Mouse (Mus musculus) heart, postnatal 14 days (tissue): ENCODE data around the gene Cstf2. TPM values are rescaled to one million over a fixed set of nuclear protein-coding genes. Genes with fewer than 3 reads are reported as not detected.

Experiments
- DNase-seq, 2 experiments: peaks; one replicate each; pipeline ENCODE4 v3.0.0; 2021 to 2022
- intact Hi-C: fragments of 180-260 bp; cut with DNase I; formaldehyde crosslinking; loops from one replicate; pipeline ENCODE4 v1.15.1; 2025
- long read RNA-seq, 2 experiments: library from polyadenylated mRNA; stranded (forward); transcript quantifications; one replicate each; pipeline ENCODE4 v2.0.0; 2021
- microRNA-seq, 2 experiments: library from miRNA; unstranded; fragments of <30 nt; microRNA quantifications; one replicate each; pipeline ENCODE4 v1.2.0; 2021 to 2022
- total RNA-seq, 2 experiments: library from RNA; stranded (reverse); gene quantifications; 2 replicates each; pipeline ENCODE4 v1.2.3; 2021

The Cstf2 gene
- total RNA-seq, result 10 to 100 TPM; 14.1 to 16.1 TPM
- long read RNA-seq, experiment 1, full-length matches to known transcripts, result 16 of 18 reads
- long read RNA-seq, experiment 1, partial matches to known transcripts, result 2 of 18 reads
- long read RNA-seq, experiment 1, other reads (novel, unspliced or antisense), result 0 of 18 reads
- long read RNA-seq, experiment 2, full-length matches to known transcripts, result 22 of 26 reads
- long read RNA-seq, experiment 2, partial matches to known transcripts, result 3 of 26 reads
- long read RNA-seq, experiment 2, other reads (novel, unspliced or antisense), result 1 of 26 reads

DNA sequence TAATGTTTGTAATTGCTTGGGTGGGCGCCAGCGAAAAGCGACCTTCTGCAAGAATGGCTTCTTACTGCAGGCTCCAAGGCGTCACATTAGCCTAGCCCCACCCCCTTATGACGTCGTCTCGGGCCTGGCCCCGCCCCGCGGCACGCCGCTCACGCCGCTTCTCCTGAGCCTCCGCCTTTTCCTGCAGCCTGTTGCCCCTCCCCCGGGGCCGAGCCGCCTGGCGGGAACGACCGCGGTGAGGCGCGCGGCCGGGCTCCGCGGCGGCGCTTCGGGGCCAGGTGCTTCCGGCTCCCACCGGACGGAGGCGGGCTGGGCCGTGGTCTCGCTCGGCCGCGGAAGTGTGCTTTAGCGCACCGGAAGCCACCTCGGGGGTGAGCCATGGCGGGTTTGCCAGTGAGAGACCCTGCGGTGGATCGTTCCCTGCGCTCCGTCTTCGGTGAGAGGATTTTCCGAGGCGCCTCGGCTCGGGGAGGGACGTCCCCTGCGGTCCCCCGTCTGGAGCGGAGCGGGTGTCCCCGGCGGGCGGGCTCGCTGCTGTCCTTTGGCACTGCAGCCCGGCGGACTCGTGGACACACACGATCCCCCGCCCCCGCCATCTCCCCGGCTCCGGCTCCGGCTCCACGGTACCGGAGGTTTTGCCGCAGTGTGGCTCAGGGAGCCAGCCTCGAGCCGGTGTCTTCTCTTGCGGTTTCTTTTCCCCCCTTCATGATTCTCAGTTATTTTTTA lies at the start of gene Cstf2:
Cstf2 (plus strand) TSS at position 201 of the 726 bp plus-strand sequence.
- DNase-seq, result peak; percentile 92 to 95
- intact Hi-C loops, result no loop called here

- peak; percentile 59 to 79 for DNase-seq
- intact Hi-C loops, result no loop called here
Observed at GRCm38 (mm10) chrX:134019005-134019404, 40.0 kb upstream of the Cstf2 start.

GRCm38 (mm10) chrX:134020664-134021063 lies 38.3 kb upstream of the Cstf2 start:
- DNase-seq, result no peak
- intact Hi-C loops, result no loop called here

- DNase-seq, result no peak
- intact Hi-C loops, result no loop called here
Observed at GRCm38 (mm10) chrX:134048994-134049393, 10.0 kb upstream of the Cstf2 start.

DNA sequence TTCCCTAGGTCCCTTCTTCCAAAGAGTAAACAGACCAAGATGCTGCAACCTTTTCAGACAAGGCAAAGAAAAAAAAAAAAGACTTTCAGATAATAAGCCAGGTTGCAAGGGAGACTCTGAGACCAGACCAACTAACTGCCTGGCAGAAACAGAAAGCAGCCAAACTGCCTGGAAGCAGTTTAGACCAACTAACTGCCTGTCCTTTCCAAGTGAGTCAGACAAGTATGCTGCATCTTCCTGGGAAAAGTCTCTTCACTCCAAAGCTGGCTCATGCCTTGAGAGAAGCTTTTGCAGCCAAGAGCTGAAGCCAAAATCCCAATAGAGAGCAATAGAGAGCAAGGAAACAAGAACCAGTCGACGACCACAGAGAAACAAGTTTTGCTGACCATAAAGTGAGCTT lies 2.1 kb upstream of the Cstf2 start:
- intact Hi-C loops, result no loop called here
- DNase-seq, result no peak

DNA sequence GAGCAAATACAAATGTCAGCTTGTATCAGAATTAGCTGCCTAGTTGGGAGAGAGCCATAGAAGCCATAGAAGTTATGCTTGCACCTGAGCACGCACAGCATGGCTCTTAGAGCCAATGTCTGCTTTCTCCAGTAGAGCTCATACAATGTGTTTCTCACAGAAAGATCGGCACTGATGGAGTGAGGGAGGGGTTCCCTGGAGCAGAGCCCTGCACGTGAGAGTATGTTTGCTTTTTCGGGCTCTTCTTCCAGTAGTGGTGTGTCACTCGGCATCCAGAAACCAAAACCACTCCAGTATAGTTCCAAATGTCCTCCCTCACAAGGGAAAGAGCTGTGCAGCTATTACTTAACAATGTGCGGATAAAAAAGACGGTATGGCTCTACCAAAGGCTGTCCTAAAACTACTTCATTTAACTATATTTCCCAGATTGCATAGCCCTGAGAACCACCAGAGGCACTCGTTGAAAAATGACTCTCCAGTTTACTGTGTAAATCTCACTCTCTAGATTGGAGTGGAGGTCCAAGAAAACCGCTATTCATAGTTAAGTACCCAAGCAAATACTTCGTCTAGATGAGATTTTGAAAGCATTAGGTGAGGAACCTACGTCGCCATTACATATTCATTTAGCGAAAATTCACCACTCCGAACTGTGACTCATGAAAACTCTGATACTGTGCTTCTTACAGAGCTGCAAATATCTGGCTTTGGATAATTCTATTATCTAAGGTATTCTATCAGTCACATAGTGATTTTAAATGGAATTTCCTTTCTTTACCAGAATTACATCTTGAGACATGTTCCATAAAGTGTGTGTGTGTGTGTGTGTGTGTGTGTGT lies 729 bp upstream of the Cstf2 start:
- intact Hi-C loops, result no loop called here
- DNase-seq, result no peak

- DNase-seq, result no peak
- intact Hi-C loops, result loop anchor here (10.0 kb wide), 1 partner anchor 255 kb away; no protein-coding TSS in a partner anchor
Observed at GRCm38 (mm10) chrX:134059764-134060163, 777 bp downstream of the Cstf2 start.

- intact Hi-C loops, result no loop called here
- no peak for DNase-seq
Observed at GRCm38 (mm10) chrX:134085453-134085852, 26.5 kb downstream of the Cstf2 start.

- intact Hi-C loops, result no loop called here
- DNase-seq, result no peak
Observed at GRCm38 (mm10) chrX:134102641-134103040, 43.7 kb downstream of the Cstf2 start.

GRCm38 (mm10) chrX:134111767-134112166 lies 52.8 kb downstream of the Cstf2 start:
- intact Hi-C loops, result no loop called here
- DNase-seq, result no peak

- no peak for DNase-seq
- intact Hi-C loops, result no loop called here
Observed at GRCm38 (mm10) chrX:134116417-134116816, 57.4 kb downstream of the Cstf2 start.

DNA sequence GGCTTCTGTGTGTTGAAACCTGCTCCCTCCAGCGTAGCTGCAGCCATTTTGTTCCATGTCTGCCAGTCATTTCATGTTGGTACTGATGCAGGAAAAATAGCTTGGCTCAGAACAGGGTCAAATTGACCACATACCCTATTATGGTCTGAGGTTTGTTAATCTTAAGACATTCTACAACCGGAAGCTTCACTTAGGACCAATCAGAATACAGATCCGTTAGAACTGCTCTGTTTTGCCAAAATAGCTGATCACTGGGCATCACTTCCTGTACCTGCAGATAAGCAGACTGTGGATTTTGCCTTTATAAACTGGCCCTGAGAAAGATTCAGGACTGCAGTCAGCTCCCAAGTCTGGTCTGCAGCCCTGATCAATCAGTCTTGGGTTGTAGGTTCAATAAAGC lies 69.6 kb downstream of the Cstf2 start:
- DNase-seq, result no peak
- intact Hi-C loops, result no loop called here

- intact Hi-C loops, result loop anchor here (5.0 kb wide), 1 partner anchor 185 kb away; no protein-coding TSS in a partner anchor
- peak; percentile 3 to 25 for DNase-seq
Observed at GRCm38 (mm10) chrX:134132295-134132694, 73.3 kb downstream of the Cstf2 start.

DNA sequence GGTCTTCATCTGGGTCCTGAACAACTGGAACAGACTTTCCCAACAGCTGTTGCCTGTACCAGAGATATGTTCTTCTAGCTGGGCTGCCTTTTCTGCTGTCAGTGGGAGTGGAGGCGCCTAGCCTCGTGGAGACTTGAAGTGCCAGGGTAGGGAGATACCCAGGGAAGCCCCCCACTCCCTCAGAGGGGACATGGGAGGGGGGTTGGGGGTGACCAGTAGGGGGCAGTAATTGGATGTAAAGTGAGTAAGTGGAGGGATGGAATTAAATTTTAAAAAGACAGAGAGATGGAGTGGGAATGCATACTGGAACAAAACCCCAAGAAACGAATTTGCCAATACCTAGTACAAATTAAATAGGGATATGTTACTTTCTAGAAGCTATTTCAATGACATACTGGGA lies 74.8 kb downstream of the Cstf2 start:
- intact Hi-C loops, result loop anchor here (5.0 kb wide), 1 partner anchor 183 kb away; no protein-coding TSS in a partner anchor
- DNase-seq, result no peak

Small RNA genes within 50 kb of the gene (microRNA-seq; reads per million reads assigned to microRNA genes)
- 0 to 0.54 reads per million in 2 experiments for gene Mir3112

Other genes with a start within 250 kb of the Cstf2 start
- gene Tnmd, start 208.2 kb upstream of the Cstf2 start, total RNA-seq, result under 1 TPM in 1 of 2 experiments, not detected in 1; 0.22 TPM
- 10 to 100 TPM; 17.1 to 18.2 TPM for gene Tspan6, start 160.8 kb upstream of the Cstf2 start, total RNA-seq
- 1 to 10 TPM; 5.1 to 5.9 TPM for gene Srpx2, start 150.8 kb upstream of the Cstf2 start, total RNA-seq
- gene Sytl4, start 77.4 kb upstream of the Cstf2 start, total RNA-seq, result 1 to 10 TPM; 1.9 to 2.5 TPM
- 1 to 10 TPM; 1.1 TPM for gene Xkrx, start 102.9 kb downstream of the Cstf2 start, total RNA-seq
- gene Arl13a, start 128.3 kb downstream of the Cstf2 start, total RNA-seq, result not detected
- gene Nox1, start 162.8 kb downstream of the Cstf2 start, total RNA-seq, result not detected
- gene Trmt2b, start 217.8 kb downstream of the Cstf2 start, total RNA-seq, result 10 to 100 TPM; 37.4 to 55.0 TPM
- 10 to 100 TPM in 1 of 2 experiments, 1 to 10 TPM in 1; 9.2 to 11.9 TPM for gene Tmem35a, start 236.0 kb downstream of the Cstf2 start, total RNA-seq
- gene Cenpi, start 248.9 kb downstream of the Cstf2 start, total RNA-seq, result 1 to 10 TPM; 1.2 to 1.5 TPM